Mouse (Mus musculus) olfactory bulb, adult 2 months (tissue): ENCODE measurements around the gene Laptm4a.

Experiments used
- CTCF ChIP-seq: fragments of 200-500 bp; IDR thresholded peaks from 2 replicates; pipeline ENCODE4 v1.5.1; 2012; ENCODE audit warnings: low read depth, mild to moderate bottlenecking, low read length, moderate library complexity; ENCODE audit not compliant: insufficient read depth
- POLR2A ChIP-seq: fragments of 200-500 bp; IDR thresholded peaks from 2 replicates; pipeline ENCODE4 v1.6.1; 2012; ENCODE audit warnings: mild to moderate bottlenecking, low read depth, low read length, moderate library complexity; ENCODE audit not compliant: insufficient read depth

- TF ChIP-seq CTCF (no peak), POLR2A (no peak)
Measured at GRCm38 (mm10) chr12:8969828-8970227, 48.4 kb downstream of the Laptm4a start.
